Mouse (Mus musculus) CD8-positive naive resting alpha-beta T cell, adult 2 months (primary cell): ENCODE measurements around the gene Tmem136.
"Not testable (repeated sequence)": the region's sequence is repeated elsewhere in the genome, so short reads cannot be mapped to it uniquely, and the experiment has no call there.

Experiments used
- DNase-seq, 2 experiments: peaks; one replicate each; pipeline ENCODE4 v3.0.0; 2022; ENCODE audit warnings: low read depth in 2 of 2, low spot score in 2 of 2

The Tmem136 gene

GRCm38 (mm10) chr9:43116134-43116996 lies at the start of gene Tmem136:
TSS of gene Tmem136 (minus strand) at chr9:43116570.
- no peak for DNase-seq

GRCm38 (mm10) chr9:43155960-43156359 lies 39.6 kb upstream of the Tmem136 start:
- DNase-seq, result no peak

GRCm38 (mm10) chr9:43151779-43152178 lies 35.4 kb upstream of the Tmem136 start:
- no peak for DNase-seq

GRCm38 (mm10) chr9:43150957-43151356 lies 34.6 kb upstream of the Tmem136 start:
- no peak for DNase-seq

- DNase-seq, result no peak
These were observed 33.7 kb upstream of the Tmem136 start for GRCm38 (mm10) chr9:43150075-43150474.

- DNase-seq, result no peak
These were observed 33.1 kb upstream of the Tmem136 start for GRCm38 (mm10) chr9:43149498-43149897.

GRCm38 (mm10) chr9:43145196-43145595 lies 28.8 kb upstream of the Tmem136 start:
- DNase-seq, result no peak

- DNase-seq, result no peak
These were observed 27.9 kb upstream of the Tmem136 start for GRCm38 (mm10) chr9:43144206-43144810.

GRCm38 (mm10) chr9:43141839-43142238 lies 25.5 kb upstream of the Tmem136 start:
- peak; percentile 3 to 23 for DNase-seq

- DNase-seq, result no peak
These were observed 17.2 kb upstream of the Tmem136 start for GRCm38 (mm10) chr9:43133525-43133924.

GRCm38 (mm10) chr9:43132380-43132779 lies 16.0 kb upstream of the Tmem136 start:
- DNase-seq, result no peak

- DNase-seq, result no peak
These were observed 15.6 kb upstream of the Tmem136 start for GRCm38 (mm10) chr9:43131940-43132339.

GRCm38 (mm10) chr9:43130684-43131083 lies 14.3 kb upstream of the Tmem136 start:
- DNase-seq, result no peak

GRCm38 (mm10) chr9:43127101-43127787 lies 10.9 kb upstream of the Tmem136 start:
- no peak for DNase-seq

GRCm38 (mm10) chr9:43122379-43122778 lies 6.0 kb upstream of the Tmem136 start:
- DNase-seq, result no peak

- not testable (repeated sequence) for DNase-seq
These were observed 5.6 kb upstream of the Tmem136 start for GRCm38 (mm10) chr9:43121948-43122347.

GRCm38 (mm10) chr9:43116997-43117336 lies 597 bp upstream of the Tmem136 start:
- no peak for DNase-seq

GRCm38 (mm10) chr9:43115431-43116133 lies 788 bp downstream of the Tmem136 start:
- DNase-seq, result no peak

- no peak for DNase-seq
These were observed 1.5 kb downstream of the Tmem136 start for GRCm38 (mm10) chr9:43114833-43115232.

GRCm38 (mm10) chr9:43110286-43110980 lies 5.9 kb downstream of the Tmem136 start:
- DNase-seq, result no peak

- no peak for DNase-seq
These were observed 7.2 kb downstream of the Tmem136 start for GRCm38 (mm10) chr9:43109125-43109524.
